Mouse (Mus musculus) kidney, embryonic 16.5 days (tissue): ENCODE data around the gene Bglap3. TPM values are rescaled to one million over a fixed set of nuclear protein-coding genes. Genes with fewer than 3 reads are reported as not detected.

Source experiments
- ATAC-seq: fragments of 200-750 bp; cut with Nextera tagmentation; 2 replicates; pipeline ENCODE4 v1.8.0; 2017; ENCODE audit warnings: moderate TSS enrichment; ENCODE audit not compliant: low FRiP score, low TSS enrichment
- H3K27ac ChIP-seq: fragments of 300-500 bp; sonication (generic); 2 replicates; pipeline ENCODE4 v1.5.1; 2014; ENCODE audit warnings: low read length
- H3K27me3 ChIP-seq: fragments of 300-500 bp; sonication (generic); 2 replicates; pipeline ENCODE4 v1.6.1; 2014; ENCODE audit warnings: low read length, control low read depth, mixed read lengths; ENCODE audit not compliant: insufficient read depth
- H3K36me3 ChIP-seq: fragments of 300-500 bp; sonication (generic); 2 replicates; pipeline ENCODE4 v1.6.1; 2014; ENCODE audit warnings: low read length, control low read depth, mixed read lengths; ENCODE audit not compliant: insufficient read depth
- H3K4me1 ChIP-seq: fragments of 300-500 bp; sonication (generic); 2 replicates; pipeline ENCODE4 v1.6.1; 2014; ENCODE audit warnings: low read length, control low read depth, mixed read lengths; ENCODE audit not compliant: insufficient read depth
- H3K4me2 ChIP-seq: fragments of 300-500 bp; sonication (generic); replicated peaks from 2 replicates; pipeline ENCODE4 v1.6.1; 2014; ENCODE audit warnings: low read depth, low read length
- H3K4me3 ChIP-seq: fragments of 300-500 bp; sonication (generic); 2 replicates; pipeline ENCODE4 v1.5.1; 2014; ENCODE audit warnings: mild to moderate bottlenecking, low read length
- H3K9ac ChIP-seq: fragments of 300-500 bp; sonication (generic); replicated peaks from 2 replicates; pipeline ENCODE4 v1.6.1; 2014; ENCODE audit warnings: low read length
- H3K9me3 ChIP-seq: fragments of 300-500 bp; sonication (generic); 2 replicates; pipeline ENCODE4 v1.6.1; 2016; ENCODE audit warnings: low read length, control low read depth
- WGBS: fragments of 180-500 bp; shearing (Covaris S2); extraction: QIAGEN DNeasy Blood & Tissue Kit; methylation state at CpG from one replicate; pipeline ENCODE4 v1.1.7; 2014; 5-methylcytosine and 5-hydroxymethylcytosine counted together
- polyA plus RNA-seq: library from polyadenylated mRNA; unstranded; fragments of >200 nt; fragmentation: Nextera tagmentation; extraction: Ambion mirVana; gene quantifications from 2 replicates; pipeline ENCODE4 v1.2.1, GENCODE M21; 2015

The Bglap3 gene
- polyA plus RNA-seq, 1 experiment from 2014 or later, result 0.22 TPM

DNA sequence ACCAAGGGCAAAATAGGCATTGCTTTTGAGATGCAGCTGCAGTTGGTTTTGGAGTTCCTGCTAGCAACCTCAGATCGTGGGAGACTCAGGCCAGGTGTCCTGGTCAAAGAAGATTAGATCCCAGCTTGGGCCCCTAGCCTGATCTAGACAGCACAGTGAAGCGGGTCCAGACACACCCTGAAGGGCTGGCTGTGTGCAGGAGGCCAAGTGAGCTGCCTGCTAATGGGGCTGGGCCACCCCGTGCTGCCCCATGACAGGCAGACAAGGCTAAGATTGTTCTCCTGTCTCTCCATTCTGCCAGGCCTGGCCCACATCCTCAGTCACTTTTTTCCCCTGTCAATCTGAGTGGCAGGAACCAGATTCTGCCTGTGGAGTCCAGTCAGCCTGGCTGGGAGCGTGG lies 8.8 kb downstream of the Bglap3 start:
- peaks cover 35% of the 10 kb centered on the region for H3K36me3 ChIP-seq
- ATAC-seq, result peak; percentile 17; the same call in 1 of the 2 replicates
- peak overlapping the region; percentile 22; the same call in 1 of the 2 replicates for H3K27ac ChIP-seq
- H3K9ac ChIP-seq, result no peak overlapping the region
- no peak overlapping the region for H3K4me2 ChIP-seq
- no peak overlapping the region for H3K4me3 ChIP-seq
- 68% methylated on average over 4 of the region's 4 CpGs for WGBS
- no peaks in the 10 kb centered on the region for H3K9me3 ChIP-seq
- H3K27me3 ChIP-seq, result peaks cover 7% of the 10 kb centered on the region; the same call in 1 of the 2 replicates
- H3K4me1 ChIP-seq, result peaks cover 10% of the 10 kb centered on the region; the same call in 1 of the 2 replicates

DNA sequence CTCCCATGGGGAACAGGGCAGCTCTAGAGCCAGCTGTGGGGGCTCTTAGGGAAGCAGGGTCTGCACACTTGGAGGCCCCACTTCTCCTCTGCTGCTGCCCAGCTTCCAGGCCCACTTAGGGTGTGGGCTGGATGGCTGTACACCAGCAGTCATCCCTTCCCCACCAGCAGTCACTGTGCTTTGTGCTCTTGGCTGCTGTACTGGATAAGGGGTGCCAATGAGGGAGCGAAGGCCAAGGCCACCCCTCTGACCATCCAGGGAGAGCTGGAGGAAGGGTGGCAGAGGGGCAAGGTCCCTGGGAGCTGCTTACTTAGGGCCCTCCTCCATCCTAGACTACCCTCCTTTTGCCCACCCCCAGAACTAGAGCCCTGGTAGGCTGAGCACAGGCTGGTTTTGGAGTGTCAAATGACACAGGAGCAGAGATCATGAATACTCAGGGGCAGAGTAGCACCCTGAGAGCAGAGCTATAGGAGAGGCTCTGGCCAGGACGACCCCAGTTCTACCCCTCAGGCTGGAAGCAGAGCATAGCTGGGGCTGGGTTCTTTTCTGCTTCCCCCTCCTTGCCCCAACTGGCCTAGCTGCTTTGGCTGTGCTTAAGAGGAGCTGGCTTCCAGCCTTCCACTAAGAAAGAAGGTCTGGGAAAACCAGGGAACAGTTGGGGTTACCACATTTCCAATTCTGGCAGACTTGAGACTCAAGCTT lies 10.8 kb downstream of the Bglap3 start:
- no peaks in the 10 kb centered on the region for H3K9me3 ChIP-seq
- H3K4me3 ChIP-seq, result no peak overlapping the region
- WGBS, result 79% methylated on average over 2 of the region's 2 CpGs
- H3K4me2 ChIP-seq, result no peak overlapping the region
- peaks cover 52% of the 10 kb centered on the region for H3K36me3 ChIP-seq
- H3K27me3 ChIP-seq, result peaks cover 7% of the 10 kb centered on the region; the same call in 1 of the 2 replicates
- peaks cover 10% of the 10 kb centered on the region; the same call in 1 of the 2 replicates for H3K4me1 ChIP-seq
- no peak overlapping the region for H3K27ac ChIP-seq
- ATAC-seq, result no peak
- no peak overlapping the region for H3K9ac ChIP-seq

DNA sequence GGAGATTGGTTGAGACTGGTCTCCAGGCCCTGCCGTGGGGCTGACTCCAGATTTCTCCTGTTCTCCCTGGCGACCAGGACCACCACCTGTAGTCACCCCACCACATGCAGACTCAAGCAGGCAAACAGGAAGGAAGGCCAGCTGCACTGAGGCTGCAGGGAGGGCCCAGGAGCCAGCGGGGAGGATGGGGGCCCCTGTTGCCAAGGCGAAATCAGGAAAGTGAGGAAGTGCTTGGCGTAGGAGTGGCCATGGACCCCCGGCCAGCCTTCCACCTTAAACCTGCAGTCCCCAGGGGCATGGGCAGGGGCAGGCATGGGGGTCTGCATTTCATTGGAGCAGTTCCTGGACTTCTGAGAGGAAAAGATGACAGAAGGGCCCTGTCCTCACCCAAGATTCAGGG lies 11.4 kb downstream of the Bglap3 start:
- H3K27me3 ChIP-seq, result peaks cover 5% of the 10 kb centered on the region; the same call in 1 of the 2 replicates

DNA sequence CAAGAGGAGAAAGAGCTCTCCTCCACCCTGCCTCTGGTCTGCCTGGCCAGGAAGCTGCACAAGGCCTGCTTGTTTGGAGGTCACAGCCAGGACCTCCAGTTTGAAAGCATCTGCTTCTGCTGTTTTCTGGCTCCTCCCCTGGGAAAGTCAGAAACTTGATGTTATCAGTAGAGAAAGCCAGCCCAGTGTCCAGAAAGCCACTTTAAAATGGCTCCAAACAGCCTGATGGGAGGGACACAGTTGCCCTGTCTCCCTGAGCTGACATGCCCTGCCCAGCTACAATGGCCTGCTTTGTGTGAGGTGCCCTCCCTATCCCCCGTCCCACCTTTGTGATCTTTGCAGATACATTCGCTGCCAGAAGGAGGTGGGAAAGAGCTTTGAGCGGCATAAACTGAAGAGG lies 12.6 kb downstream of the Bglap3 start:
- H3K27me3 ChIP-seq, result no peaks in the 10 kb centered on the region
- peaks cover 10% of the 10 kb centered on the region; the same call in 1 of the 2 replicates for H3K4me1 ChIP-seq
- no peak overlapping the region for H3K4me2 ChIP-seq
- no peak overlapping the region for H3K4me3 ChIP-seq
- H3K9ac ChIP-seq, result no peak overlapping the region
- no peaks in the 10 kb centered on the region for H3K9me3 ChIP-seq
- WGBS, result 78% methylated on average over 3 of the region's 3 CpGs
- peaks cover 70% of the 10 kb centered on the region for H3K36me3 ChIP-seq
- no peak for ATAC-seq
- no peak overlapping the region for H3K27ac ChIP-seq

More for the DNA sequence above, 11.4 kb downstream of the Bglap3 start:
- Histone ChIP-seq H3K4me3 (no peak overlapping the region), H3K9ac (no peak overlapping the region), H3K4me1 (peaks cover 10% of the 10 kb centered on the region; the same call in 1 of the 2 replicates), H3K4me2 (no peak overlapping the region), H3K36me3 (peaks cover 59% of the 10 kb centered on the region), H3K27ac (no peak overlapping the region), H3K9me3 (no peaks in the 10 kb centered on the region)
- ATAC-seq, result no peak
- WGBS, result 62% methylated on average over 6 of the region's 6 CpGs

DNA sequence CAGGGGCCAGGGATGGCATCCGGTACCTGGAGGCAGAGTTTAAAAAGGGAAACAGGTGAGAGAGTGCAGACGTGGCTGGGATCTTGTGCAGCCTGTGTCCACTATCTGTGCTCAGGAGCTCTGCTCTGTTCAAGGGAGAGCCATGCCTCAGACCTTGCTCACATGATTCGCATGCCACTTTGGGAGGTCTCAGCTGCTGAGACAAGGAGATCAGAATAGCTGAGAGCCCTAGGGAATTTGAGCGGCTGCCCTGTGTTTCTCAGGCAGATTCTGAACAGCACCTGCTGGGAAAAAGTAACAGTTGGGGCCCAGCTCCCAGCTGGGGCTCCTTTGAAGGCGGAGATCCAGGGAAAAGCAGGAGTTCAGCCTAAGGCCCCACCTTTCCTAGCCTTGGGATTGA lies 13.0 kb downstream of the Bglap3 start:
- Histone ChIP-seq H3K4me1 (peaks cover 6% of the 10 kb centered on the region; the same call in 1 of the 2 replicates), H3K9me3 (no peaks in the 10 kb centered on the region), H3K27me3 (no peaks in the 10 kb centered on the region), H3K9ac (no peak overlapping the region), H3K4me3 (no peak overlapping the region), H3K4me2 (no peak overlapping the region), H3K36me3 (peaks cover 74% of the 10 kb centered on the region), H3K27ac (no peak overlapping the region)
- 83% methylated on average over 5 of the region's 5 CpGs for WGBS
- ATAC-seq, result no peak

DNA sequence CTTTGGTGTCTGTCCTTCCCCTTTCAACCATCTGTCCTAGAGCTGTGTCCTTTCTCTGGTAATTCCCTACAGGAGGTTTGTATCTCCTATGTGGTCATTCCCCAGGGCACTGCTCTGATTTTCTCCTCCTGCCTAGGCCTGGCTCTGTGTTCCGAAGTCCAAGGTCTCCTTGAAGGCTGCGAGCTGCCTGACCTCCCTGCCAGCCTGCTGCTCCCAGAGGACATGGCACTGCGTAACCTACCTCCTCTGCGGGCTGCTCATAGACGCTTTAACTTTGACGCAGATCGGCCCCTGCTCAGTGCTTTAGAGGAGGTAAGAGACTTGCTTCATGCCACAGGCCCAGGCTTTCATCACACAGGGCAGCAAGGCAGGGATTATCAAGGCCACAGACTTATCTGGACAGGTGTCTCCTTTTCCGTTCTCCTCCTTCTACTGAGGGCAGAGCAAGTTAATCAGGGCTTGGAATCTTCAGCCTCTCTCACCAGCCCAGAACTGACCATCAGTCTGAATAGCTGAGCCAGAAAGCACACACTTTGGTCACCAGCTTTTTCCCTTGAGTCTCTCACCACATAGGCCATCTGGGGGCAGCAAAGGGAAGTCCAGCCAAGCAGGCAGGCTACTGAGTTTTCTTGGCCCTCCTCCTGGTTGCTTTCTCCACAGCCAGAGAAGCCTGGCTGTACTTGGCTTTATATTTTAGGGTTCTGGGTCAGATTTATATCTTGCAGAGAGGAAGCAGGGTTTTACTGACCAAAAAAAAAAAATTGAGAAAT lies 18.0 kb downstream of the Bglap3 start:
- Histone ChIP-seq H3K4me1 (no peaks in the 10 kb centered on the region), H3K9me3 (no peaks in the 10 kb centered on the region), H3K27ac (no peak overlapping the region), H3K4me2 (no peak overlapping the region), H3K4me3 (no peak overlapping the region), H3K27me3 (no peaks in the 10 kb centered on the region), H3K9ac (no peak overlapping the region), H3K36me3 (peaks cover 97% of the 10 kb centered on the region)
- 89% methylated on average over 8 of the region's 8 CpGs for WGBS
- ATAC-seq, result no peak

DNA sequence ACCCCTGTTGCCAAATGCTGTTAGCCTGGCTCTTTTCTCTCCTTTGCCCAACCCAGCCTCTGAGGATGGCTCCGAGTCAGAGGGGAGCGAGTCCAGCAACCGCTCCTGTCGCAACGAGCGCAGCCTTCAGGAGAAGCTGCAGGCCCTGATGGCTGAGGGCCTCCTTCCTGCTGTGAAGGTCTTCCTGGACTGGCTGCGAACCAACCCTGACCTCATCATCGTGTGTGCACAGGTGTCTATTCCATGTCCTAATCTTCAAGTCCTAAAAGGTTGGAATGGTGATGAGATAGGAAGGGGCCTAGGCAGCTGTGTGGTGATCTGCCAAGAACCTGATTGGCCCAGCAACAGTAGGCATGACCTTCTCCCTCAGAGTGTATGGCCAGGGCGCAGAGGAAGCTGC lies 19.6 kb downstream of the Bglap3 start:
- Histone ChIP-seq H3K4me2 (no peak overlapping the region), H3K4me3 (no peak overlapping the region), H3K27me3 (no peaks in the 10 kb centered on the region), H3K36me3 (peaks cover 92% of the 10 kb centered on the region), H3K9ac (no peak overlapping the region), H3K27ac (no peak overlapping the region), H3K9me3 (no peaks in the 10 kb centered on the region), H3K4me1 (no peaks in the 10 kb centered on the region)
- 95% methylated on average over 9 of the region's 9 CpGs for WGBS
- ATAC-seq, result no peak

DNA sequence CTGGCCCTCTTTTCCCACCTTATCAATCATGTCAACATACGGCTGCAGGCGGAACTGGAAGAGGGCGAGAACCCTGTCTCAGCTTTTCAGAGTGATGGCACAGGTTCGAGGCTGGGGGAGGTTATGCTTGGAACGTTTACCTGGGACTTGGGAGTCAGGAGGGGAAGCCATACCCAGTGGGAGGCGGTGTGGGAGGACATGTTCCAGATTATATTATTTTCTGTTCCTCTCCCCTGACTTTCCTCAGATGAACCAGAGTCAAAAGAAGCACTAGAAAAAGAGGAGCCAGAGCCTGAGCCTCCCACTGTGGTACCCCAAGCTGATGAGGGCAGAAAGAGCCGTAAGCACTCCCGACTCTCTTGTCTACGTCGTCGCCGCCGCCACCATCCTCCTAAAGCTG lies 21.8 kb downstream of the Bglap3 start:
- H3K36me3 ChIP-seq, result peaks cover 92% of the 10 kb centered on the region
- no peaks in the 10 kb centered on the region for H3K9me3 ChIP-seq
- 88% methylated on average over 13 of the region's 13 CpGs for WGBS
- no peak overlapping the region for H3K9ac ChIP-seq
- H3K27ac ChIP-seq, result no peak overlapping the region
- no peaks in the 10 kb centered on the region for H3K4me1 ChIP-seq
- no peak overlapping the region for H3K4me3 ChIP-seq
- no peak overlapping the region for H3K4me2 ChIP-seq
- H3K27me3 ChIP-seq, result no peaks in the 10 kb centered on the region
- ATAC-seq, result no peak

DNA sequence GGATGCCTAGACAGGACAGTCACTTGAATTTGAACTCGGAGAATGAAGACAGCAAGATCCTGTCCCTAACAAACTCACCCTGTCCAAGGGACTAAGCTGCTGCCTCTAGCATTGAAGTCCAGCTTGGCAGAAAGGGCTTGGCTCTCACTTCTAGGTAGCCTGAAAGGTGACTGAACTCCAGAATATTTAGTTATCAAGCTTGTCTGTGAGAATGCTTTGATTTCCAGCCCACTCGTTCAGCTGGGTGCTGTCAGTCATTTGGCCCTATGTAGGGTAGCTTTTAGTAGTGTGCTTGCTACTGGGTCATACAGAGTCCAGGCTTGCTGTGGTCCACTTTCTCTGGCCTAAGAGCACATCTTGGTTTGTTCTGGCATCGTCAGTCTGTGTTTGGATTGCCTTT lies 33.5 kb downstream of the Bglap3 start:
- peaks cover 23% of the 10 kb centered on the region for H3K4me1 ChIP-seq
- H3K4me3 ChIP-seq, result no peak overlapping the region
- H3K4me2 ChIP-seq, result no peak overlapping the region
- no peaks in the 10 kb centered on the region for H3K9me3 ChIP-seq
- no peaks in the 10 kb centered on the region for H3K27me3 ChIP-seq
- 70% methylated on average over 3 of the region's 3 CpGs for WGBS
- H3K27ac ChIP-seq, result no peak overlapping the region
- no peak overlapping the region; the same call in 1 of the 2 replicates for H3K9ac ChIP-seq
- peaks cover 24% of the 10 kb centered on the region for H3K36me3 ChIP-seq
- no peak for ATAC-seq

DNA sequence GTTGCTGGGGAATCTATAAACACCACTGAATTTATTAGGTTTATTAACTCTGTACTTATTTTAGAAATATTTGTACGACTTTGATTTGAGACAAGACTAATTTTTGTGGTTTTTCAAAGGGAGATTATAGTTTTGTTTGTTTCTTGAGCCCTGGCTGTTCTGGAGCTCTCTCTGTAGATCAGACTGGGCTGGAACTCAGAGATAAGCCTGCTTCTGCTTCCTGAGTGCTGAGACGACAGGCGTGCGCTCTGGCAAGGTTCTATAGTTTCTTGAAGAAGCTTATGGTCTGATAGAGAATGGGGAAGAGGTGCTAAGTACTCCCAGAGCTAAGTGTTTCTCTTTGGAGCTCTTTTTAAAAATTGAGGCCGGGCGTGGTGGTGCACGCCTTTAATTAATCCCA lies 34.2 kb downstream of the Bglap3 start:
- H3K27me3 ChIP-seq, result no peaks in the 10 kb centered on the region
- peaks cover 17% of the 10 kb centered on the region for H3K36me3 ChIP-seq
- H3K27ac ChIP-seq, result no peak overlapping the region
- ATAC-seq, result no peak
- no peak overlapping the region for H3K4me3 ChIP-seq
- no peak overlapping the region for H3K4me2 ChIP-seq
- H3K9ac ChIP-seq, result no peak overlapping the region
- no peaks in the 10 kb centered on the region for H3K9me3 ChIP-seq
- peaks cover 28% of the 10 kb centered on the region for H3K4me1 ChIP-seq
- 94% methylated on average over 7 of the region's 7 CpGs for WGBS
